Mouse (Mus musculus): ENCODE measurements around the gene Pald1.

Gene Pald1

GRCm38 (mm10) chr10:61286246-61286645 lies 97.1 kb downstream of the Pald1 start:
- DNase-seq (ENCODE audit: low read depth in 1 of 2, low spot score in 2 of 2), result no peak

DNA sequence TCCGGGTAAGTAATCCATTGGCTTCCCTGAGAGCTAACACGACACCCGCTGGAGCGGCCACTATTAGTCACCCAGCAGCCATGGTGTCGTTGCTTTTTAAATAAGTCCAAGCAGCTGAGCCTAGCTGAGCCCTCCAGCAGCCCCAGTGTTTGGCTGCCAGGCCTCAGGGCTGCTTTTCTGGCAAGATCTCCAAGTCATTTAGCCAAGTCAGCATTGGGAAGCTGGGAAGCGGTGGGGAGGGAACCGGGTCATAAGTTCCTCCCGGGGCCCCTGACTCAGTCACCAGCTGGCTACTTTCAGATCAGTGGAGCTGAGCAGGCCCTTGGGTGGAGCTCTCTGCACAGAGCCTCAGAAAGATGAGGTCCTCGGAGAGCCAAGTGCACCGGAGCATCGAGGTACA lies 98.1 kb downstream of the Pald1 start:
- no peak for DNase-seq (ENCODE audit: low read depth in 1 of 2, low spot score in 2 of 2)

- DNase-seq (ENCODE audit: low read depth in 1 of 2, low spot score in 2 of 2), result no peak
Measured at GRCm38 (mm10) chr10:61284309-61284708, 99.0 kb downstream of the Pald1 start.

GRCm38 (mm10) chr10:61281115-61281514 lies 102.2 kb downstream of the Pald1 start:
- DNase-seq (ENCODE audit: low read depth in 1 of 2, low spot score in 2 of 2), result no peak

GRCm38 (mm10) chr10:61277918-61278674 lies 105.2 kb downstream of the Pald1 start:
- DNase-seq (ENCODE audit: low read depth in 1 of 2, low spot score in 2 of 2), result no peak

GRCm38 (mm10) chr10:61277051-61277450 lies 106.3 kb downstream of the Pald1 start:
- DNase-seq (ENCODE audit: low read depth in 1 of 2, low spot score in 2 of 2), result no peak

DNA sequence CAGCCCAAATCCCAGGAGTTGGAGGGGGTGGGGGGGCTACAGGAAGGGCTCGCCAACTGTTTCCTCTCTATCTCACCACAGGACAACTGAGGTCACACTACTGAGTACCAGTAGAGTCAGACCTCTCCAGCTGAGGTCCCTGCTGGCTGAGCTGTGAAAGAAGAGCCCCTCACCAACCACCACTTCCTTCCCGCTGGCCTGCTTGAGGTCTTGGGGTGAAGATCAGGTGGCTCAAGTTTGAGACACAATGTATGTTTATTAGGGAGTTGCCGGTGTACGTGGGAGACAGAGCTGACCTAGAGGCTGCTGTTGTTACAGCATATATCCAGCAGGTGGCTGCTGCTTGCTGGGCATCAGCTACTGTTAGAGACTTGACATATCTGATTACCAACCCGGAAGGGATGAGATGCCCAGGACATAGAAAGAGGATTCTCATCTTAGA lies 107.6 kb downstream of the Pald1 start:
- DNase-seq (ENCODE audit: low read depth in 1 of 2, low spot score in 2 of 2), result no peak

DNA sequence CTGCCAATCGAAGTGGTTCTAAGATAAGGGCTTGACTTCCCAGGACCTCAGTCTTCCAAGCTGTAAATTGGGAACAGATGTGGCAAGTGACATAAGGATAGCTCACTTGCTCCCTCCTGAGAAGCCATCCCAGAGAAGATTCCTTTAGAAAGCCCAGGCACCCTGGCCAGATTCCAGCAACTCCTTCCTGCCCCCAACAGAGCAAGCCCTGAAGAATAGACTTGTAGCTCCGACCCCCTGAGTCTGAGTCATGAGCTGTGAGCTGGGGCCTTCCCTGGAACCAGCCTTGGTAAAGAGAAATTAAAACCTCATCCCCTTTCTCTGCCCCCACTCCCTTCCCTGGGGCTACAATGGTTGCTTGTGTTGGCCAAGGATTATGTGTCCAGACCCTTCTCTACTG lies 108.8 kb downstream of the Pald1 start:
- no peak for DNase-seq (ENCODE audit: low read depth in 1 of 2, low spot score in 2 of 2)

DNA sequence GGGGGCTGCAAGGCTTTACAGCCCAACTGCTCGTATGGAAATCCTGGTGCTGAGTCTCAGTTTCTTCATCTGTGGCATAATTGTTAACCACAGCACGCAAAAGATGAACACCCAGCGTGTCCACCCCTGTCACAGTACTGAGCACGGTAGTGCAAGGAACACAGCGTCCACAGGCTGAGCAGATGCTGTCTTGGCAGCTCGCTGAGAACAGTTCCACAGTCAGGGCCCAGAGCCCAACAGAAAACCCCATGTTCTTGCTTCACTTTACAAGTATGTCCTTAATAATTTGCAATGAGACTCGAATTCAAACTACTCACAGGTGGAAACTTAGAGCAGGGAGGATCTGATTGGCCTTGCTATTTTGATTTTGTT lies 109.5 kb downstream of the Pald1 start:
- no peak for DNase-seq (ENCODE audit: low read depth in 1 of 2, low spot score in 2 of 2)

DNA sequence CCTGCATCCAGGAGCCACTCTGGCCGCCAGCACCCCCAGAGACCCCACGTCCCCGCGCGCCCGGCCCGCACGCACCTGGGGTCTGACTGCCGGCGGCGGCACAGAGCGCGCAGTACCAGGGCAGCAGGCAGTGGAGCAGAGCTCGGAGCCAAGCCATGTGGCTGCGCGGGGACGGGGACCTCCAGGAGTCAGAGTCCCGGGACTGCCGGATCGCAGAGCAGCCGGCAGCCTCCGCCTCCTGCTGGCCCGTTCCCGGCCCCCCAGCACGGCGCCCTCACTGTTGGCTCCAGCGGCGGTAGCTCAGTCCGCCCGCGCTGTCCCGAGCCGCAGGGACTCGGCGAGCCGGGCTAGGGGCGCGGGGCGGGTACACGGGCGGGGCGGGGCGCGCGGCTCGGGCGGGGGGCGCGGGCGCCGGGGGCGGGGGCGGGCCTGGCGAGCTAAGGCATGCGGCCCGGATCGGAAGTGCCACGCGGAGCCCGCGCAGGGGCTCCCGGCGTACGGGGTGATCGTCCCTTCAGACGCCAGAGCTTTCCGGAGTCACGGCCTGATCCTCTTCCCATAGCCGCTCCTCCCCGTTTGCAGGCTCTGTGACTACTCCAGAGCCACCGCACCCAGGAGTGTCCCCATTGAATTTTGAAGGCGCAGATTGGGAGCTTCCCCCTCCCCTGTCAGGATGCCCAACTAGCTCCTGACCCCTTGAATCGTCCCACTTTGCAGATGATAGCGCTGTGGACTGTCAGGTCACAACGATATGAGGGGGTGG lies 110.1 kb downstream of the Pald1 start, which contains the start of gene Adamts14:
Gene Adamts14 (minus strand): TSS at position 358 of the 763 bp plus-strand sequence.
- DNase-seq (ENCODE audit: low read depth in 1 of 2, low spot score in 2 of 2), result no peak

DNA sequence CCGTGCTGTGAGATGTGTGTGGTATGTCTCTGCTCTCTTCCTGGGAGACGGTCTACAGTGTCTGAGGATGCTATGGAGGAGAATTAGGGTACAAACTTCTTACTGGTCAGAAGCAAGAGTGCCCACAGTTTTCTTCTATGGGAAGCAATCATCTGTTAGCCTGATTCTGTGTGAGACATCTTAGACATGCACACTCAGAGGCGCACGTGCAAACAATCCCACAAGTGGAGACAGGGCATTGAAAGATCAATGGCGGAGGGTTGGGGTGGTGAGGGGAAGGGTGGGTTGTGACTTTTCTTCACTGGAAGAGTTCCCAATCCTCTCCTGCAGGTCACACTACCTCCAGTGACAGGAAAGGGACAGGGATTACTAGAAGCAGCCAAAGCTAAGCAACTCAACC lies 110.7 kb downstream of the Pald1 start:
- DNase-seq (ENCODE audit: low read depth in 1 of 2, low spot score in 2 of 2), result no peak

DNA sequence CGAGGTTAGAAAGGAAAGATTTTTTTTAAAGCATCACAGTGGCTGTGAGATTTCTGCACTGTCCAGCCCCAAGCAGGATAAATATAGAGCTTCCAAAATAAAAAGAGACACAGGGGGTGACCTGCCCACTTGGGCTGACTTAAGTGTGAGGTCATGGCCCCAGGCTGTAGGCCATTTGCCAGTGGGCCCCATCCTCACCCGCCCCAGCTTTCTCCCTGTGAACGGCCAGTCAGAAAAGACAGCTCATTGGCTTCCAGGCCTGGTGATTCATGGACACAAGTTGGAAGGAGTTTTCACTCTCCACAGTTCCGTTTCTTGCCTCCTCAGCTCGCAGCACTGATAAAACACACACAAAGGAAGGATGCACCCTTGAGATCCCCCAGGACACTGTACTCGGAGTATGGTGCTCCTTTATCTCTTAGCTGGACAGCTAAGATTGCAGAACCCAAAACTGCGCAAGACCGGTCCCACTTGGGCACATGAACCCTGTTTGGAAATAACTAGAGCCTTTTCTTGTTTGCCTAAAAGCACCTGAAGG lies 111.2 kb downstream of the Pald1 start:
- DNase-seq (ENCODE audit: low read depth in 1 of 2, low spot score in 2 of 2), result no peak
